Mouse (Mus musculus) heart, postnatal 14 days (tissue): ENCODE measurements around the gene Tyw1. TPM values are rescaled to one million over a fixed set of nuclear protein-coding genes. Genes with fewer than 3 reads are reported as not detected.
"Not testable (repeated sequence)": the region's sequence is repeated elsewhere in the genome, so short reads cannot be mapped to it uniquely, and the experiment has no call there.

ENCODE experiments used
- DNase-seq, 2 experiments: peaks; one replicate each; pipeline ENCODE4 v3.0.0; 2021 to 2022
- intact Hi-C: fragments of 180-260 bp; cut with DNase I; formaldehyde crosslinking; loops from one replicate; pipeline ENCODE4 v1.15.1; 2025
- long read RNA-seq, 2 experiments: library from polyadenylated mRNA; stranded (forward); transcript quantifications; one replicate each; pipeline ENCODE4 v2.0.0; 2021
- total RNA-seq, 2 experiments: library from RNA; stranded (reverse); gene quantifications; 2 replicates each; pipeline ENCODE4 v1.2.3; 2021

Gene Tyw1
- total RNA-seq: 1 to 10 TPM; 8.3 to 9.3 TPM
- long read RNA-seq, experiment 1, transcript Tyw1-201 (16 exons, 3,044 nt): major isoform, 14 of 26 reads
- long read RNA-seq, experiment 1, partial matches to known transcripts: 0 of 26 reads
- long read RNA-seq, experiment 1, other reads (novel, unspliced or antisense): 12 of 26 reads
- long read RNA-seq, experiment 2, transcript Tyw1-201 (16 exons, 3,044 nt): major isoform, 16 of 24 reads
- long read RNA-seq, experiment 2, partial matches to known transcripts: 2 of 24 reads
- long read RNA-seq, experiment 2, other reads (novel, unspliced or antisense): 6 of 24 reads

DNA sequence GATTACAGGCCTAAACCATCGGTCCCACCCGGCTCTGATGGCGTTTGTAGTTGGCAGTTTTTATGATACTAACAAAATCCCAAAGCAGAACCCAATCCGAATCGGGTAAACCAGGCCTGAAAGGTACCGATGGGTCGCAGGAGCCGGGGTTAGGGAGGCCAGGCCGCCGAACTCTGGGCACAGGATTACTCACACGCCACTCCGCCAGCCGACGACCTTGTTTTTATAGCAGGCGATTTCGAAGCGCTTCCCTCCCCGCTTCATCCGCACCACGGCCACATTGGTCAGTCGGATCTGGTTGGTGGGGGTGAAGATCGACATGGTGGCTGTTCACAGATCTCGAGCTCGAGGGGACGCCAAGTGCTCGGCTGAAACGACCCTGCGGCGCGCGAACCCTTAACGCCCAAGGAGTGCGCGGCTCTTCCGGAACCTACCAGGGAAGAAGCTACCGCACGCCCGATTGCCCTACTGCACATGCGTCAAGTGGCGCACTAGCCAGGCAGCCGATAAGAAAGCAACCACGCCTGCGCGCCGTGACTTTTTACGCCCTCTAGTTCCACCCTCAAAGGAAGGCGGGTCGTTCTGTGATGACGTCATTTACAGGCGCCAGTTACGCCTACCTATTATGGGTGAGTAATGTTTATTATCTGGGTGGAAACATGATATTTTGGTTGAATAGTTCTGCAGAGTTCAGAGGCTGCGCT is at the start of gene Tyw1, which contains the start of gene Sbds:
TSS of gene Tyw1 (plus strand) at position 603 of the 704 bp plus-strand sequence.
TSS of gene Sbds (minus strand) at position 514 of the 704 bp plus-strand sequence.
- intact Hi-C loops: loop anchor here (2.0 to 10.0 kb wide), 3 partner anchors 30 to 740 kb away; partner anchors contain the start of genes Asl and Crcp
- DNase-seq: peak; percentile 96 to 97

GRCm38 (mm10) chr5:130207299-130207698 is 48.1 kb upstream of the Tyw1 start:
- intact Hi-C loops: no loop called here
- DNase-seq: no peak

- intact Hi-C loops: no loop called here
- DNase-seq: no peak
Observed at GRCm38 (mm10) chr5:130212956-130213355, 42.5 kb upstream of the Tyw1 start.

GRCm38 (mm10) chr5:130216781-130217180 is 38.6 kb upstream of the Tyw1 start, which contains the start of gene Tmem248:
Gene Tmem248, plus strand, starts transcription at chr5:130217081.
- intact Hi-C loops: no loop called here

DNA sequence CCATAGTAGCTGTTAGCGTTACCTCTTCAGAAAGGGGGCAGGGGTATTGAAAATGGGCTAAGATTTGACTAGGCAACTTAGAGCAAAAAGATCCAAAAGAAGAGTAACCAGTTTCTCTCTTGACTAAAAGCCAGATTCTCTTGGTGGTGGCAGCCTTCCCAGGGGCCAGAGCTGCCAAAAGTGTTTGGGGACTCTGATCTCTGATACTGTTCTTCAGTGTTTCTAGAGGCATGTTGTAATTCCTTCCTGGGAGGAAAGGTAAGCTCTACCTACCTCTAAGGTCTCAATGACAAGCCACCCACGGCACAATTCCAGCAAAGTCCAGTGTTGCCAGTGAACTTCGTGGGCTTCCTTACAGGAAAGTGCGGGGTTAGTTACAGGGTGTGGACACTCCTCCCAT is 38.0 kb upstream of the Tyw1 start:
- intact Hi-C loops: no loop called here
- DNase-seq: peak in 1 of 2 experiments; percentile 18

More at GRCm38 (mm10) chr5:130216781-130217180, 38.6 kb upstream of the Tyw1 start, which contains the start of gene Tmem248:
- no peak for DNase-seq

GRCm38 (mm10) chr5:130218336-130218735 is 37.1 kb upstream of the Tyw1 start:
- DNase-seq: no peak
- intact Hi-C loops: no loop called here

DNA sequence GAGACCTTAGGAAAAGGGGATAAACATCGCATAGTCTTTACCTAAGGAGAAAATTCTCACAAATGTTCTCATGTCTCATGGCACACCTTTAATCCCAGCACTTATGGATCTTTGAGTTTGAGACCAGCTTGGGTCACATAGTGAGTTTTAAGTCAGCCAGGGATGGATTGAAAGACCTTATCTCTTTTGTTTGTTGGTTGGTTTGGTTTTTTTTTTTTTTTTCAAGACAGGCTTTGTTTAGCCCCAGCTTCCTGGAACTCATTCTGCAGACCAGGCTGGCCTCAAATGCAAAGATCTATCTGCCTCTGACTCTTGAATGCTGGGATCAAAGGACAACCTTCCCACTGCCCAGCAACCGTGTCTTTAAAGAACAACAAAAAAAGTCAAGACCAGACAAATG is 34.1 kb upstream of the Tyw1 start:
- DNase-seq: no peak
- intact Hi-C loops: loop anchor here (5.0 kb wide), 2 partner anchors 49 to 194 kb away; partner anchors contain the start of genes Asl, Crcp and Rabgef1

GRCm38 (mm10) chr5:130221760-130222145 is 33.7 kb upstream of the Tyw1 start:
- DNase-seq: no peak
- intact Hi-C loops: loop anchor here (5.0 kb wide), 2 partner anchors 49 to 194 kb away; partner anchors contain the start of genes Asl, Crcp and Rabgef1

DNA sequence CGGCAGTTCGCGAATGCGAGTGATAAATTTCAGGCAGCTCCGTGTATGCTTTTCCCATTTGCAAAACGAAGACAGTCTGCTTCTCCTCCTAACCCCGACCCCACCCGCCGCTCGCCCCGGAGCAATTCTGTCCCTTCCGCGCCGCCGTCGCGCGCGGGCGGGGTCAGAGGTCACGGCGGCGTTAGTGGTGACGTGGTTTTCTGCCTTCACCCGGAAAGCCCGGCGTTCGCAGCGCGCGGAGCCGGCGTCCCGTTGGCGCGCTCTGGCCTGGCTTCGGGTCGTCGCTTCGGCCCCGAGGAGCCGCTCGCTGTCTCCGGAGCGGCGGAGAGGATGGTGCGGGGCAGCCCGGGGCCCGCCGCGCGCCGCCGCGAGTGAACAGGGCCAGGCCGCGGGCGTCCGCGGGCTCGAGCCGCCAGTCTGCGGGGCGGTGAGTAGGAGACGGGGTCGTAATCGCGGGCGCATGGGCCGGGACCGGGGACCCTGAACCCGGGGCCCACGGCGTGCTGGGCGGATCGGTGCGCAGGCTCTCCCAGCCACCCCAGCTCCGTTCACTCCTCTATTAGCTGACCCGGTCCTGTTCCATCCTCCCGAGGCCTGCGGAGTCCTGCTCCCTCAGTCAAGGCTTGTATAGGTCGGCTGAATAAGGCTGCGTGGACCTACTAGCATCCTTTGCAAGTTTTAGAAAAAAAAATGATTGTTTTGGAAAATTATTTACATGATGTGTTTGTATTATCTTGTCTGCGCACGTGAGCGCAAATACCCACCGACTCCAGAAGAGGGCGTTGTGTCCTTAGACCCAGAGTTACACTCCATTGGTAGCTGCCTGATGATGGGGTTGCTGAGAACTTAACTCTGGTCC is 33.0 kb upstream of the Tyw1 start:
- DNase-seq: peak; percentile 98
- intact Hi-C loops: loop anchor here (5.0 kb wide), 2 partner anchors 50 to 195 kb away; partner anchors contain the start of genes Asl, Crcp and Rabgef1

- DNase-seq: no peak
- intact Hi-C loops: no loop called here
Observed at GRCm38 (mm10) chr5:130226790-130227189, 28.6 kb upstream of the Tyw1 start.

DNA sequence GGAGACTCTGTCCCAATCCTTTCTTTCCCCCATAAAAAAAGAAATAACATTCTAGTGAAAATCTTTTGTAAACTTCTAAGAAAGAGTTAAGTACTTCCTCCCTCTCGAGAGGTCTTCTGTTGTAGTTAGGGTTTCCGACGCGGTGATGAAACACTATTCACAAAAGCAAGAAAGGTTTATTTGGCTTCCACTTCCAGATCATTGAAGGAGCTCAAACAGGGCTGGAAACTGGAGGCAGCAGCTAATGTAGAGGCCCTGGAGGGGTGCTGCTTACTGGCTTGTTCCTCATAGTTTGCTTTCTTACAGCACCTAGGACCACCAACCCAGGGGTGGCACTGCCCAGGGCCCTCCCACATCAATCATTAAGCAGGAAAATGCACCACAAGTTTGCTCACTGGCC is 27.3 kb upstream of the Tyw1 start:
- intact Hi-C loops: no loop called here
- DNase-seq: no peak

DNA sequence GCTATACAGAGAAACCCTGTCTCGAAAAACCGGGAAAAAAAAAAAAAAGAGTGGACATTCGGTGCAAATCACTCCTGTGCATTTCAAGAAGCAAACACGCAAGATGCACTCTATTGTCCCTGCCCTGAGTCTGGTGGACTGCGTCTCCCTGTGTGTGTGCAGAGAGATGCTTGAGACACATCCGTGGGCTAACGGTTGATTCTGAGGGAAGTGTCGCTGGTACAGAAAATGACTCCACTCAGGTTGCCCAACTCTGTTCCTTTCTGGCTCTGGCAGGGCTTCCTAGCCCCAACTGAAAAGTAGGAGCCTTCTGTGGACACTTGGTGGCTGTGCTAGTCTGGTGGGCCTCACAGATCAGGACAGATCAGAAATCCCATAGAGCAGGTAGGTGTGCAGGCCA is 19.1 kb upstream of the Tyw1 start:
- intact Hi-C loops: no loop called here

GRCm38 (mm10) chr5:130239236-130239635 is 16.2 kb upstream of the Tyw1 start:
- intact Hi-C loops: no loop called here
- no peak for DNase-seq

More for the DNA sequence above, 19.1 kb upstream of the Tyw1 start:
- no peak for DNase-seq

GRCm38 (mm10) chr5:130239856-130240255 is 15.6 kb upstream of the Tyw1 start:
- intact Hi-C loops: no loop called here
- no peak for DNase-seq

DNA sequence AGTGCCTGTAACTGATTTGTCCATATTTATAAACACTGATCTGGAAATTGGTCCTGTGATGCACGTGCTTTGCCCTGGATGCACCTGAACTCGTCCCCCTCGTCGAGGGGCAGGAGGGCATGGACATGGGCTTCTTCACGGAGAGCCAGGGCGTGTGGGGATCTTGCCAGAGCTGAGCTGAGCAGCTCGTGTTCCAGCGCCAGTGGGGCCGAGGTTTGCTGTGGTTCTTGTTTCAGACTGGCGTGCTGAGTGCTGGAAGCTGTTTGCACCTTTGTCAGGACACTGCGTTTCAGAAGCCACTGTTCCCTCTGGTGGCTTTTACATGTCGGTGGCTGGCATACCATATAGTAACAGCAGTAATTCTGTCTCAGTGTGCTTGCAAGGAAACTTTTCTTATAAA is 14.0 kb upstream of the Tyw1 start:
- no peak for DNase-seq
- intact Hi-C loops: no loop called here

DNA sequence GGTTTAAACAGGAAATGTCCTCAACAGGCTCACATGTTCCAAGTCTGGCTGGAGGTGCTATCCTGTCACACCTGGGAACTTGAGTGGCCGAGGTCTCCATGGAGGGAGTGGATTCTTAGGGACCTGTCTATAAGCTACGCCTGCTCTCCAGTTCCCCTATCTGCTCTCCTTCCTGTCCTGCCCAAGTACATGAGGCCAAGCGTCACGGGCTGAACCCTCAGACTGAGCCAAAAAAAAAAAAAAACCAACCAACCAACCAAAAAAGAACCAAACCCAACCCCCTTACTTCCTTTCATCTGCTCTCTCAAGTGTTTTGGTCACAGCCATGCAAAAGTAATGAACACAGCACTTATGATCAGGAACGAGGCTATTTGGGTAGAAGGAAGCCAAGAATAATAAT is 7.6 kb upstream of the Tyw1 start:
- DNase-seq: no peak
- intact Hi-C loops: no loop called here

DNA sequence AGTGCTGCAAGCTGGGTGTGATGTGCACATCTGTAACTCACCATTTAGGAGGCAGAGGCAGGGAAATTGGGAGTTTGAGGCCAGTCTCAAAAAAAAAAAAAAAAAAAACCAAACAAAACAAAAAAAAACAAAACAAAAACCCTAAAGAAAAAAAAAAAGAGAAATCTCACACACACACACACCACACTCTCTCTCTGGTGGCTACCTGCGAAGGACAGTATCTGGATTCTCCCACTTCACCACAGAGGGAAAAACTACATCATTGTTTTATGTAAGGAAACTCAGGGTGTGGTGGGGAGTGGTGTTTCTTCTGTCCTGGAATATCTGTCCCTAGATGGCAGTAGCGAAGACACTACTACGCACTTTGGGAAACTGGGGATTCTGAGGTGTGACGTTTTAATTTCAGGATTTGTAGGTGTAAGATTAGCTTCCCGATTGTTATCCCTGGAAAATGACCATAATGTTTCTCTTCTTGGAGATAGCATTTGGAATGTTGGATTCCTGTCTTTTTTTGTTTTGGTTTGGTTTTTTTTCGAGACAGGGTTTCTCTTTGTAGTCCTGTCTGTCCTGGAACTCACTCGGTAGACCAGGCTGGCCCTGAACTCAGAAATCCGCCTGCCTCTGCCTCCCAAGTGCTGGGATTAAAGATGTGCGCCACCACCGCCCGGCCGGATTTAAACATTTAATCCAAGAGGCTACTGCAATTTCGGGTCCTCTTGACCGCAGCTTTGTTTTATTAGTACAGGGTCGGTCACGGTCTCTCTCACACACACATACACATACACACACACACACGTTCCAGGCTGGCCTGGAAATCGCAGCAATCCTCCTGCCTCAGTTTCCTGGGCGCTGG is 1.0 kb upstream of the Tyw1 start:
- intact Hi-C loops: loop anchor here (2.0 to 10.0 kb wide), 3 partner anchors 30 to 740 kb away; partner anchors contain the start of genes Asl and Crcp
- no peak for DNase-seq

DNA sequence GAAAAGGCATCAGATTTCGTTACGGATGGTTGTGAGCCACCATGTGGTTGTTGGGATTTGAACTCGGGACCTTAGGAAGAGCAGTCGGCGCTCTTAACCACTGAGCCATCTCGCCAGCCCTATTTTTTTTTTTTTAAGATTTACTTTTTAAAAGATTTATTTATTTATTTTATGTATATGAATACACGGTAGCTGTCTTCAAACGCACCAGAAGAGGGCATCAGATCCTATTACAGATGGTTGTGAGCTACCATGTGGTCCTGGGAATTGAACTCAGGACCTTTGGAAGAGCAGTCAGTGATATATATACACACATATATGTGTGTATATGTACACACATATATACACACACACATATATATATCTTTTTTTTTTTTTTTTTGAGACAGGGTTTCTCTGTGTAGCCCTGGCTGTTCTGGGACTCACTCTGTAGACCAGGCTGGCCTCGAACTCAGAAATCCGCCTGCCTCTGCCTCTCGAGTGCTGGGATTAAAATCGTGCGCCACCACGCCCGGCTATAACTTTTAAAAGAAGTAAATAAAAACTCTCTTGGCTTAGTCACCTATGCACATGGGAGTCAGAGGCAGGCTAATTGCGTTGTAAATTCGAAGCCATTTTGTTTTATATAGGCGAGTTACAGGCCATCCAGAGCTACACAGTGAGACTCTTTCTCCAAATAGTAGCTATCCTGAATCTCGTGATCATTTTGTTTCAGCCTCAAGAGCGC is 543 bp downstream of the Tyw1 start:
- intact Hi-C loops: loop anchor here (2.0 to 10.0 kb wide), 3 partner anchors 31 to 741 kb away; partner anchors contain the start of genes Asl and Crcp
- not testable (repeated sequence) for DNase-seq
